Mouse (Mus musculus): ENCODE data around the gene Tmem189.

Gene Tmem189

DNA sequence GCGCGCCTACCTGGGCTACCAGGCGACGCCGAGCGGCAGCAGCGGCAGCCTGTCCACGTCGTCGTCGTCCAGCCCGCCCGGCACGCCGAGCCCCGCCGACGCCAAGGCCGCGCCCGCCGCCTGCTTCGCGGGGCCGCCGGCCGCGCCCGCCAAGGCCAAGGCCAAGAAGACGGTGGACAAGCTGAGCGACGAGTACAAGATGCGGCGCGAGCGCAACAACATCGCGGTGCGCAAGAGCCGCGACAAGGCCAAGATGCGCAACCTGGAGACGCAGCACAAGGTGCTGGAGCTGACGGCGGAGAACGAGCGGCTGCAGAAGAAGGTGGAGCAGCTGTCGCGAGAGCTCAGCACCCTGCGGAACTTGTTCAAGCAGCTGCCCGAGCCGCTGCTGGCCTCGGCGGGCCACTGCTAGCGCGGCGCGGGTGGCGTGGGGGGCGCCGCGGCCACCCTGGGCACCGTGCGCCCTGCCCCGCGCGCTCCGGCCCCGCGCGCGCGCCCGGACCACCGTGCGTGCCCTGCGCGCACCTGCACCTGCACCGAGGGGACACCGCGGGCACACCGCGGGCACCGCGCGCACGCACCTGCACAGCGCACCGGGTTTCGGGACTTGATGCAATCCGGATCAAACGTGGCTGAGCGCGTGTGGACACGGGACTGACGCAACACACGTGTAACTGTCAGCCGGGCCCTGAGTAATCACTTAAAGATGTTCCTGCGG lies at the start of gene Tmem189:
TSS of gene Tmem189 (minus strand) at position 322 of the 718 bp plus-strand sequence.
- DNase-seq (ENCODE audit: low spot score): peak; percentile 41

DNA sequence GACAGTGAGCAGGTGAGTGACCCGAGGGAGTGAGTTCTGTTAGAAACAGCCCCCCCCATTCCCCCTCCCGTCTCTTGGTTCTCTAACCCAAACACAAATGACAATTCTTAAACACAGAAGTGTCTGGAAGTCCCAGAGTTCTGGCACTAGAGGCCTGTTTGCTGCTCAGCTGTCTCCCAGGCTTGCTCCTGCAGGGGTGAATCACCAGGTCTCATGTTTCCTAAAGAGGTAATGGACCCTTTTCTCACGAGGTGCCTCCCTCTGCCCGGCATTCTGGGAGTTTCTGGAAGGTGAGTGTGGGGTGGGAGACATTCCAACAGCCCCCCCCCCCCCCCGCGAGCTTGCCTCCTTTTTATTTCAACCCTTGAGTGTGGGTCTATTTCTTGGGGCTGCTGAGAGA lies 49.4 kb upstream of the Tmem189 start:
- DNase-seq (ENCODE audit: low spot score): no peak

DNA sequence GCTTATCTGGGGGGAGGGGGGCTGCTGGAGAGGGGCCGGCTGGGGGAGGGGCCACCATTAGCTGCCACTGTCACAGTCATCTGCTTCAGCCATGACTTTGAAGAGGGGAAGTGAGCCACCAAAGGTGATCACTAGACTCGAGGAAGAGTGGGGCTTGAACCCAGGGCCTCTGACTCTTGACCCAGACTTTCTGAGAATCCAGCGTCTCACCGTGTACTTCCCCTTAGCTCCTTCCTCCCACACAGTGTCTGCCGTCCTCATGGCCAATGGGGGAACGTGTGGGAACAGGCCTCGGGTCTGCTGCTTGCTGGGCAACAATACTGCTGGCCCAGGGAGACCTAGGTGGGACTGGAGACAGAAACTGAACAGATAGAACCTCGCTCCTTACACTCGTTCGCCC lies 45.2 kb upstream of the Tmem189 start:
- no peak for DNase-seq (ENCODE audit: low spot score)

DNA sequence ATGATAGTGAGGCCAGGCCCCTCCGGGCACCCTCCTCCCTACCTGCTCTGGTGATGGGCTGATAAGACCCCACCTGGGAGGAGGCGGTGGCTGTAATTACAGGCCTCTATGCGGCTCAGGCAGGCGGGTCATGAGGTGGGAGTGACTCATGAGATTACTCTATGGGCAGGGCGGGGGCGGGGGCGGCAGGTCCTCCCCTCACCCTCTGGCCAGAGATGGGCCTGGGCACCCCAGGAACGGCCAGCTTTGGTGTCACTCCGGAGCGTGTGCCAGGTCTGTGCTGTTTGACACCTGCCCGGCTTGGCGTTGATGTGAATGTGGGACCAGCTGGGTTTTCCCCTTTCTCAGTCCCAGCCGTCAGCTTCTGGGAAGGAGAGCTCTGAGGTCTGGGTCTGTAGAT lies 41.5 kb upstream of the Tmem189 start:
- no peak for DNase-seq (ENCODE audit: low spot score)

DNA sequence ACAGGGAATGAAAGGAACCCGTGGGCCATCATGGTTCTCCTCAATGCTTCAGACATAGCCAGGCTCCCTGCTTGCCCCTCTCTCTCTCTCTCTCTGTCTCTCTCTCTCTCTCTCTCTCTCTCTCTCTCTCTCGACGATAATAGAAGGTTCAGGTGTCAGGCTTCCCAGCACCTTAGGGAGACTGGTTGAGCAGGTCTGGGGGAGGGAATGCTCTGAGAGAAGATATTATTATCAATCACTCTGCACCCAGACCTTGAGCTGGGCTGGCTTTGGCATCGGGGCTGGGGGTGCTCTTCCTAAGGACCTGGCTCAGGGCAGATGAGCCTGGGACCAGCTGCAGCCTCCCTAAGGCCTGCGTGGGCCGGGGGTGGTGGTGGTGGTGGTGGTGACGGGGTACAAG lies 40.4 kb upstream of the Tmem189 start:
- no peak for DNase-seq (ENCODE audit: low spot score)

DNA sequence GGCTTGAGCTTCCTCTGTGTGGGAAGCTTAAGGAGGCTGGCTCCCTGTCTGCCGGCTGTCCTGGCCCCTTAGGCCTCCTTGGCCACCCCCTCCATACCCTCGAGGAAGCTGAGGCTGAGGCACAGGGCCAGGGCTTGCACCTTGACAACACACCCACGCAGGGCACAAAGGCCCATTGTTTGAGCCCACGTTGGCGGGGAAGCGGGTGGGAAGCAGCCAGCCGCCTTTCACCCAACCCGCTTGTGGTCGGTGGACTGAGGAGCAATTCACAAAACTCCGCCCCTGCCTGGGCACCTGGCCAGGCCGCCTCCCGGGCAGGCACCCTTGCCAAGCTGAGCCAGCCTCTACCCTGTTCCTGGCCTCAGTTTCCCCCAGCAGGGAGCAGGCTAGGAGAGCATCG lies 37.5 kb upstream of the Tmem189 start:
- DNase-seq (ENCODE audit: low spot score): peak; percentile 41

DNA sequence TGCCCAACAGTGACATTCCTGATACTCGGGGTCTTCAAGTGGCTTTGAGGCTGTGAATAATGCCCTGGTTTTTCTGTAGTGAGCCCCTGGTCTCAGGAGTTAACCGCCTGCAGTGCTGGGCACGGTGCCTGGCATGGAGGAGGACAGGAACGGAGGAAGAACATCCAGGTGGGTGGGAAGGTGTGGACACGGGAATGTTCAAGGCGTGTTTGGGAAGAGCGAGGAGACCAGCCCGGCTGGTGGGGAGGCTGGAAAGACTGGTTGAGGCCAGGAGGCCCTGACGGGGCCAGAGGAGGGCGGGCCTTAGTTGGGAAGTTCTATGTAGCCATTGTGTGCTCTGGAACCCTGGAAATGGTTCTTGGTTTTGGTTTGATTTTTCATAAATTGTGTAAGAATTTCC lies 36.3 kb upstream of the Tmem189 start:
- no peak for DNase-seq (ENCODE audit: low spot score)

DNA sequence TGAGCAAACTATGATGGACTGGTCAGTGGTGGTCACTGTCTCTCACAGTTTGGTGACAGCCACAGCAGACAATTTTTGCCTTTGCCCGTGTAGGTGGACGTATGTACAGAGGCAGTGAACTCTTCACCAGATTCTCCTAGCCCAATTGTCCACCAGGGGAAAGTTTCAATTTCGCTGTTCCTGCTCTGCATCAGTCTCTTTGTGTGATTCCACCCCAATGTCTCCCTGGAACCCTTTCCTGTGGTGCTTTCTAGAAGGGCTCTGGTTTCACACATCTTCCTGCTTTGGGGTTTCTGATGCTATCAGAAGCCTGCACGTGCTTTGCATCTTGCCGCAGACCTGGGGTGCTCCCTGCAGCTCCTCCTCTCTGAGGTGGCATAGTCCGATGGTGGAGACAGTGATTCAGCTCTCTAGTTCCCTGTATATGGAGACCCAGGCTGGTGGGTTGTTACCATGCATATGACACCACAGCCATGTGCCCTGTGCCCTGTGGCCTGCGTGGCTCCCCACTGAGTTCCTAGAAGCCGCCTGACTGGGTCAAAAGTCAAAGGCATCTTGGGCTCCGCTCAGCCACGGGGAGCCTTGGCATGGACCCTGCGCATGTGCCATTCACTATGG lies 34.1 kb upstream of the Tmem189 start:
- no peak for DNase-seq (ENCODE audit: low spot score)

DNA sequence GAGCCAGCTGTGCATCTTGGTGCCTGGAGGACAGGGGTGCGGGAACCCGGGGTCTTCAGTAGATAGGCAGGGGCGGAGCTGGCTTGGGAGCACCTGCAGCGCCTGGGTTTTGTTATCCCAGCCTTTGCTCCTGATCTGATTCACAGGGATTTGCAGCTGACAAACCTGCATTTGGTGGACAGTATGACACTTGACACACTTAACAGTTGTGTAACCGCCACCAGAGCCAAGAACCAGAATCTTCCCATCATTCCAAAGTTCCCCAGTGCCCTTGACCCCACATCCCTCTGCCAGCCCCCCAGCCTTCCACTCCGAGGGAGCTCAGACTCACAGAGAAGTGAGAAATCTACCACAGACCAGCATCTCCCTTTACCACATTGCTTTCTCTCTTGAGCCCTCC lies 32.9 kb upstream of the Tmem189 start:
- DNase-seq (ENCODE audit: low spot score): no peak

DNA sequence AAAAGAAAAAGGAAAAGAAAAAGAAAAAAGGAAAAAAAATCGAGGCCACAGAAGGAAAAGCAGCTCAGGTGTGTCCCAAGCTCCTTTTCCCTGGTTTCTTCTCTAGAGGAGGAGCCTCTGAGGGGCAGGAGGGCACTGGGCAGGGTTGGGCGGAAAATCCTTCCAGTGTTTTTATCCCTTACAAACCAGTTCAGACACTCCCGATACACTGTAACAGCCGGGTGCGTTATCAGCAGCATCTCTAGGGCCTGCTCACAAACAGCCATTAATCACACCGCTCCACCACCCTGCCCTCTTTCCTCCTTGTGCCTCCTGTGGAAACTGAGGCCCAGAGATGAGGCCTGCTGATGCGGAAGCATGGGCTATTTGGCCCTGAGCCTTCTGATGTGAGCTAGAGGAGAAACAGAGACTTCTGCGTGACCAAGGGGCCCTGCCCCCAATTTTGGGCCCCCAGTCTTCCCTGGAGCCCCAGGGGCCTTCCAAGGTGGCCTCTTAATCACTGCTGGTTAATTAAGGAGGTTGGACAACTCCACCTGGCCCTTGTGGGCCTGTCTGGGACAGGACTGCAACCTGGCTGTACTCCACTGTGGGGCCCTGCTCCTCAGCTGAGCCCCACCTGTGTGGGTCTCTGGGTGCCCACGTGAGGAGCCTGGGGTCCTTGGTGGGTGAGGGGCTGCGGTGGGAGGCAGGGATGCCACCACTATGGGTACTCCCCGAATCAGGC lies 31.7 kb upstream of the Tmem189 start:
- DNase-seq (ENCODE audit: low spot score): no peak

DNA sequence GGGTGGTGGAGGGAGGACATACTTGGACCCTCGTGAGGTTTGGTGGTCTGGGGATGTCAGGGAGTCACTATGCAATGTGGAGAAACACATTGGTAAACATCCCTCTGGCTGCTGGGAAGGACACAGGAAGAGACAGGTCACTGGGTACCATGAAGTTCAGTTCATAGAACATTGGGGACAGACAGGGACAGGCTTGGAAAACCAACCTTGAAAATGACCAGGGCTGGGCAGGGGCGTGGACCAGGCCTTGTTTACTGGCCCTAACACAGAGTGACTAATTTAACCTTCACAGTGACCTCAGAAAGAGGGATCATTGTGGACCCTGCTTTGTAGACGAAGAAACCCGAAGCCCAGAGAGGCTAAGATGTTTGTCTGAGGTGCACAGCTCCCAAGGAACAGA lies 29.9 kb upstream of the Tmem189 start:
- DNase-seq (ENCODE audit: low spot score): no peak

DNA sequence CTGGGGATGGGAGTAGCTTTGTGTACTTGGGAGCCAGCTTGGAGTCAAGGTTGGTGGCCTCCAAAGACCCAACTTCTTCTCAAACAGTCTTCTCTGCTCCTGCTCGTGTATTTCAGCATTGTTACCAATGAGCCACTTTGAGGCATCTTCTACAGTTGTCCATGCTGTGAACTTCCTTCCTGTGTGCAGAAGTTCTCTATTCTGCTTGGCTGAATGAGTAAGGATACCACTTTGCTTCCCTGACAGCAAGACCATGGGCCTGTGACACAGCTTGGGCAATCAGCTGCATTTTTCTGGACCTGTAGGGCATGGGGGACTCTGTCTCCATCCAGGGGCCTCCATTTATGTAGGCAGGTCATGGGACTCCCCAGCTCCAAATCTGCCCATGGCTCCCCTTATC lies 27.6 kb upstream of the Tmem189 start:
- DNase-seq (ENCODE audit: low spot score): no peak

DNA sequence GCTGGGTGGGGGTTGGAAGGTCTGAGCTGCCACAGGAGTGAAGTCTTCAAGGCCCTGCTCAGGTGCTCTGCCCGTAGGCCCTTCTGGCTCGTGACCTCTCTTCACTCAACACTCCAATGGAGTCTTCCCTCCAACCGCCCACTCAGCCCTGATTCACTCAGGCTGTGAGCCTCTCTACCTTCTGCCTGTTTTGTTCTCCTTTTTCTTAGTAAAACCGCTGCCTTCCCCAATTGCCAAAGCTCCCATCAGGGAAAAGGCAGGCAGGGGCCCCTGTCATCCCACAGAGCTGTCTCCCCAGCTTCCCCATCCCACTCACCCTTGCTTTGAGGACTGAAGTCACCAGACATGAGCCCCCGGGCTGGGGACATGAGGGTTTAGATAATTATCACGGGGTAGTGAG lies 25.4 kb upstream of the Tmem189 start:
- no peak for DNase-seq (ENCODE audit: low spot score)

DNA sequence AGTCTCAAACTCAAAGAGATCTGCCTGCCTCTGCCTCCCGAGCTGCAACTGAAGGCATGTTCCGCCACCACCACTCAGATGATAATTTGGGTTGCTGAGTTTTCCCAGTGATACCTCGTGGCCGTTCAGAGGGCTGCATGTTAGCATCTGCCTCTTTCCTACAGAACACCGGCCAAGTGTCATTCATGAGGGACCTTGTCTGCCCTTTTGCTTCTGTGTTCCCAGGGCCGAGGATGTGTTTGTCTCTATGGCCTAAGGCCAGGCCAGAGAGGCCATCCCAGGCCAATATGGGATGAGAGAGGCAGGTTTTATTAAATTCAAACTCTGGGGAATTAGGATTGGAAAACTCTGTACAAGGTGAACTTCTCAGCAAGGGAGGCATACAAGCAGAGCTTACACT lies 24.7 kb upstream of the Tmem189 start:
- no peak for DNase-seq (ENCODE audit: low spot score)

DNA sequence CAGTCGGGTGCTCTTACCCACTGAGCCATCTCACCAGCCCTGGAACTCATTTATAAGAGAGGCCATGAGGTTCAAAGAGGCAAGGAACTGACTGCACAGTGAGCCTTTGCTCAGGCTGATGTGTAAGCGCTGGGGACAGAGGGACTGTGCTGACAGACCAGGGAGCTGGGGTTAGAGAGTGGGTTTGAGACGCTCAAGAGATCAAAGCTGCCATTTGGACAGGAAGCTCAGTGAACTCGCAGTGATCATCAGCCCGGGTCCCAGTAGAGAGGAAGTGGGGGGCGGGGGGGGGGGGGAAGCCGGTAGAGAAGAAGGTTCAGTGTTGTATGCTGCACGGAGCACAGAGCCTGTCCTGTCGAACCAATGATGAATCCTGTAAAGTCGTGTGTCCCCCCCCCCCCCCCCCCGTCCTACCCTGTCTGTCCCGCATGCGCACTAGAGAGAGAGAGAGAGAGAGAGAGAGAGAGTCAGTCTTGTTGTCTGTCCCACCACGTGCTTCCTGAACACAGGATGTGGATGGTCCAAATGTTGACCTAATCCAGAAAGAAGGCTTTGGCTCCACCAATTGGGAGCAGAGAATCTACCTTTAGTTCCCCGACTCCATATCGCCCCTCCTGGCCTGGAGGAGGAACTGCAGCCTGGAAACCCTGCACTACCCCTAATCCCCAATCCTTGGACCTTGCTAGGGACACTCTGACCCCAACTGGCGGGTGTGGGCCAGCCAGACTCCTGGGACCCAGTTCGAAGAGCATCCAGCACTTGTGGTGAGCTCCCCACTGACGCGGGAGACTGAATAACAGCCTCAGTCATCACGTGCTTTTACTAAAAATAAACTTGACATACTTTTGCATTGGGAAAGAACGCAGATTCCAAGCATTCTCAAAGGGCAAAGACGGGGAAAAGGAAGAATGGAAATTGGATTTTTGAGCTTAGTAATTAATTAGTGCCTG lies 23.5 kb upstream of the Tmem189 start:
- no peak for DNase-seq (ENCODE audit: low spot score)

DNA sequence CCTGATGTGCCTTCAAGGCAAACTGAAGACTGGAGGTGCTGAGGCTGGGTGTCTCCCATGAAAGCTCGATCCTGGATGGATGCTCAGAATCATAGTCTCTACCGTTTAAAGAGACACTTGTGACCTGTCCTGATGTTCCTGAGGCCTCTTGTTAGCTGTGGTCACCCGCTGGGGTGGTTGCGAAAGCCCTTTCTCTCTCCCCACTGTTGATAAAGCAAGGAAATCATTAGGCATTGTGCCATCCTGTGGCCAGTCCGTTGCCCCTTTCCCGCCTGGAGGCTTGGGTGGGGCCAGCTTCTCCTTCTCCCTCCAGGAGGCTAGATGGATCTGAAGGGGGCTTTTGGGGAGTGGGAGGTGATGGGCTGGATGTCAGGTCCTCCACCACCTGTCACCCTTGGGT lies 21.0 kb upstream of the Tmem189 start:
- DNase-seq (ENCODE audit: low spot score): no peak

DNA sequence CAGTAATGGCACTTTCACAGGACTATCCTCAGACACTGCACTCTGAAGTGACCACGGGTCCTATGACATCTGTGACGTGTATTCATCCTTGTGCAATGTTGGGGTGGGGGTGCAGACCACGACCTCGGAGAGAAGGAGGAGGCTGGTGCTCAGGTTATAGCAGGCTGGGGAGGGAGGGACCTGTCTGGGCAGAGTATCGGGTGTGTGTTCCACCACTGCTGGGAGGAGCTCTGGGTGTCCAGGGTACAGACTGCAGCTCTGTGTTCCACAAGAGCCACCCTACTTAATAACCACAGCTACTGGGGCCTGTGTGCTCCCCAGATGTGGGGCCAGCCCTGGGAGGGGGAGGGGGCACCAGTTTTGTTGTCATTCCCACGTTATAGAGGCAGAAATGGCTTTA lies 20.3 kb upstream of the Tmem189 start:
- DNase-seq (ENCODE audit: low spot score): no peak

DNA sequence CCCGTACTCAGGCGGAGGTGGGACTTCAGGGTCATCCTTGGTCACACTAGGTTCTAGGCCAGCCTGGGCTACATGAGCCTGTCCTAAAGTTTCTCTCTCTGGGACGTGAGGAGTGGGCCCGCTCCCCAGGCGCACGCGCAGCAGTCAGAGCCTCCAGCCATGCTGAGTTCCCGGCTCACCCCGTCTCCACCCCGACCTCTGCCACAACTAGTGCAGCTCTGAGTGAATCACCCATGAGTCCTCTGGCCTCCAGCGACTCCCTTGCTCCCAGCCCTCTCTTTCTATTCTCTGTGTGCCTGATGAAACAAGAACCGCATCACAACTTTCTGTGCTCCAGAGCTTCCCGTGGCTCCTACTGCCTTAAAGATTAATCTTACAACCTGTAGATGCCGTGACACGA lies 18.8 kb upstream of the Tmem189 start:
- DNase-seq (ENCODE audit: low spot score): no peak

DNA sequence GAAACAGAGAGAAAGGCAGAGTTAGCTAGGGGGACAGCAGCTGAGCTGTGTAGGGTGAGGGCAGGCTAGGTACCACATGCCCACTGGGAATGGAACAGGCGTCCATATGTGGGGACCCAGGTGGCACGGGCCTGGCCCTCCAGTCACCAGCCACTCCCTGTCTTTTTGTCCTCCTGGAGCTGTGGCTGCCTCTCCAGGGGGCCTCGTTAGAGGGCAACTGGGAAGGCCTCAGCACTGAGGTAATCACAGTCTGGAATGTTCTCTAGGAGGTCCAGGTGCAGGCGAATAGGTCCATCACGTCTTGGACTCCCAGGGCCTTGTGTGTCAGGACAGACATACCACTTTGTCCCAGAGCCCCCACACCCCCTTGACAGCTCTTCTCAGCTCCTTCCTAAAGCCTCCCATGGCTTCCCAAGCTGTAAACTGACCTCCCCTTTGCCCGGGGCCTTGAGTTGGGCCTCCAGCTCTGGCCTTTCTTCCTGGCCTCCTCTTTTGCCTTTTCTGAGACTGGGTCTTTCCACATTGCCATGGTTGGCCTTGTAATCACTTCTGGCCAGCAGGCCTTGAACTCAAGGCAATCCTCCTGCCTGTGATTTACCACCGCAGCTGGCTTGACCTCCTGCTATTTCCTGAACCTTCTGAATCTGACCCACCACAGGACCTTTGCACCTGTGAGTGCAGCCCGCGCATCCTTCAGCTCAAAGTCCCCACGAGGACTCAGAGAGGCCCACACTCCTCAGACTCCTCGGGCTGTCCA lies 16.7 kb upstream of the Tmem189 start:
- DNase-seq (ENCODE audit: low spot score): no peak

DNA sequence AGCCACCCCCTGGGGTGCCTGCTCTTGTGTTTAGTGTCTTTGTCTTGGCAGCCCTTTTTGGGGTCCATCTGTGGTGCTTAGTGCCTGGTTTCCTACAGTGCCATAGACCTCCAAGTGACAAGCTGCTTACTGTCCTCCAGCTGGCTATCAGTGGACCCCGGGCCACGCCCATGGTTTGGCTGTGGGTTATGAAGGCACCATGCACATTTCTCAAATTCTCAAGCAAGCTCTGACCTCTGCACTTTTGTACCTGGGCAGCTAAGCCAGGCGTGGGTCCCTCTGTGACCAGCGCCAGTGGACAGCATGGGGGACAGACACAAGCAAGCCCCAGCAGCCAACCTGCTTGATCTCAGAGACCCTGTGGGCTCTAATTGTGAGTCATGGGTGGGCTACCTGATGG lies 14.8 kb upstream of the Tmem189 start:
- no peak for DNase-seq (ENCODE audit: low spot score)

DNA sequence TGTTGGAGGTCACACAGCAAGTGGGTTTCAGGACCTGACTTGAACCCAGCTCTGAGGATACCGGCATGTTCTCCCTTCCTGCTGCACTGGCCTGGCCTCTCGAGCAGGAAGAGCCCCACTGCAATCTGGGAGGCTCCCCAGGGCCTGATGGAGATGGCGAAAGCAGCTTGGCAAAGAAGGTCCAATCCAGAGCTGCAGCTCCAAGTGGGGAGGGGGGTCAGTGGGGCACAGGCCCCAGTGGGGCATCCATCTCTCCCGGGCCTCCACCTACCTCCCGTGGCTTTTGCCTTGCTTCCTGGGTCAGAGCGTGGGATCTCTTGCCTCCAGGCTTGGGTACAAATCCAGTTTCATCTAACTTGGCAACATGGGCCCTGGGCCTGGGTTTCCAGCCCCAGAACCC lies 12.5 kb upstream of the Tmem189 start:
- DNase-seq (ENCODE audit: low spot score): no peak

DNA sequence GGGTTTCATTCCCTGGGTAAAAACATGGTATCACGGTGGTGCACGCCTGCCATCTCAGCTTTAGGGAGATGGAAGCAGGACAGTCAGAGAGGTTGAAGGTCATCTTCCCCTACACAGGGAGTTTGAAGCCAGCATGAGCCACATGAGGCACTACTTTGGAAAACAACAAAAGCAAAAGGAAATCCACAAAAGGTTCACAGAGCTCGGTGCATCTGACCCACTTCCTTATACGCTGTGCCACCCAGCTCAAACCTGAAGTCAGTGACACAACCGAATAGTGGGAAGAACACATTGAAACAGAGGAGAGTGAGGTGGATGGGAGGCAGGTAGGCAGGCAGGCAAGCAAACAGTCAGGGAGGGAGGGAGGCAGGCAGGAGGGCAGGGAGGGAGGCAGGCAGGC lies 11.8 kb upstream of the Tmem189 start:
- DNase-seq (ENCODE audit: low spot score): no peak

All from ovary, postnatal 10 days (tissue).